Mouse (Mus musculus) testis, adult 2 months (tissue): ENCODE data around the gene Ywhab.

ENCODE experiments used
- CTCF ChIP-seq: fragments of 200-500 bp; IDR thresholded peaks from 2 replicates; pipeline ENCODE4 v1.5.1; 2012; ENCODE audit warnings: low read depth, mild to moderate bottlenecking, inconsistent platforms, low read length, moderate library complexity; ENCODE audit not compliant: control insufficient read depth, insufficient read depth, insufficient replicate concordance
- POLR2A ChIP-seq: fragments of 200-500 bp; IDR thresholded peaks from 2 replicates; pipeline ENCODE4 v1.6.1; 2012; ENCODE audit warnings: low read depth, mild to moderate bottlenecking, inconsistent platforms, low read length, moderate library complexity; ENCODE audit not compliant: control insufficient read depth

DNA sequence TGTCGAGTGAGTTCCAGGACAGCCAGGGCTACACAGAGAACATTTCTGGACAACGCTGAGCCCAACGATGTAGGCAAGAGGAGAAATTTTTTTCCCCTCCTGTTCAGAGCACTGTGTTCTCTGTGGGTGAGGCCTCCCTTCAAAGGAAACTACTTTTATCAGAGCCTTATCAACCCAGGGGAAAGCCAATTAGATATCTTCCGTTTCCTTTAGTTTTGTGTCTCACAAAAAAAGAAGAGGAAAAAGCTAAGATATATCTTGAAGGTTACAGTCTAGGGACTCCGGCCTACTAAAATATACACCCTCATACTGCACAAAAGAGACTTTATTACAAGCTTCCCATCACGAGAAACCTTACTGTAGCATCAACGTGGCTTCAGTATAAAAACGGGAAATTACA lies 7.5 kb upstream of the Ywhab start:
- TF ChIP-seq POLR2A: no peak
- TF ChIP-seq CTCF: no peak
